Mouse (Mus musculus) C2C12 (cell line): ENCODE measurements around the gene Gm49601.

Experiments used
- CTCF ChIP-seq: IDR thresholded peaks from one replicate; pipeline ENCODE4 v1.5.1; 2011; ENCODE audit not compliant: control insufficient read depth, insufficient read depth, insufficient read length
- FOSL1 ChIP-seq: IDR thresholded peaks from one replicate; pipeline ENCODE4 v1.8.0; 2011; ENCODE audit warnings: mild to moderate bottlenecking, low read length; ENCODE audit not compliant: poor library complexity, insufficient read depth, severe bottlenecking
- MAX ChIP-seq: IDR thresholded peaks from one replicate; pipeline ENCODE4 v1.6.1; 2011; ENCODE audit warnings: mild to moderate bottlenecking, control low read depth
- MYOD1 ChIP-seq: IDR thresholded peaks from one replicate; pipeline ENCODE4 v1.6.1; 2011; ENCODE audit warnings: low read depth; ENCODE audit not compliant: control insufficient read depth, insufficient read length
- USF1 ChIP-seq: IDR thresholded peaks from one replicate; pipeline ENCODE4 v1.6.1; 2011; ENCODE audit warnings: low read depth, mild to moderate bottlenecking, control low read depth, moderate library complexity

DNA sequence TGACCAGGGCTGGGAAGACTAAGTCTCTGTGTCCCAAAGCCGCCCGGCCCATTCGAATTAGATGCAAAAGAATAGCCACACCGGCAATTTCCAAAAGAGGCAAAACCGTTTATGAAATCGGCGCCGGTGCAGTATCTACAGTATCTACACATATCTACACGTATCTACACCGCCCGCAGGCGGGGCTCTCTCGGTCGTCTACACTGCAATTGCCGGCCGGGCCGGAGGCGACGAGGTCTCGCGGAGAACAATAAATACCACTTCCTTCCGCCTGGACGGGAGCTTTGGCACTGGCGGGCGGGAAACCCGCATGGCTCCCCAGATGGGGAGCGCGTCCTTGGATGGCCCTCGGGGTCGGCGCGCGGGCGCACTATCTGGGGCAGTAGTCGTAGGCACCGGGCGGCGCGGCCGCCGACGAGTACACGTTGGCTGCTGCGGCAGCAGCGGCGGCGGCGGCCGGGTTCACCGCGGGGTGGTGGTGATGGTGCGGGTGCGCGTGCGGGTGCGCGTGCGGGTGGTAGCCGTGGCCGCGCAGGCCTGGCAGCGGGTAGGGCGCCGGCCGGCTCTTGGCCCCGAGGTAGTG lies 44.5 kb downstream of the Gm49601 start:
- no peak for TF ChIP-seq CTCF
- TF ChIP-seq MYOD1: no peak
- TF ChIP-seq MAX: no peak
- no peak for TF ChIP-seq FOSL1
- no peak for TF ChIP-seq USF1
